Mouse (Mus musculus): ENCODE measurements around the gene Rundc3a.

DNA sequence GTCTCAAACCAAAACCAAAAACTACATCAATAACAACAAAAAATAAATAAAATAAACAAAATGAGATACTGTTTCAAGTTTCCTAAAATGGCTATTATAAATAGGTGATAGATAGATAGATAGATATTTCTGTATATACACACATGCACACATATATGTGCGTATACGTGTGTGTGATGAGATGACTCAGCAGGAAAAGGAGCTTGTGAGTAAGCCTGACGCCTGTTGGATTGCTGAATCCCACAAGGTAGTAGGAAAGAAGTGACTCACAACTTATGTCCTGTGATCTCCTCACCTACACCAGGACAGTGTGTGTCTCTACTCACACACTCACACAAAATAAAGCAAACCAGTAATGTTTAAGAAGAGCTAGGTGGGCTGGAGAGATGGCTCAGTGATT is 10.4 kb upstream of the Rundc3a start:
- no peak for TF ChIP-seq CTCF (IDR thresholded peaks at IDR 0.05; ENCODE audit: control insufficient read depth, insufficient read depth, insufficient replicate concordance, low read depth, low read length)
- TF ChIP-seq POLR2A (IDR thresholded peaks at IDR 0.05; ENCODE audit: control insufficient read depth, low read depth, low read length), result no peak
